Mouse (Mus musculus) lung, postnatal 14 days (tissue): ENCODE data around the gene Serinc5.
"Not testable (repeated sequence)": the region's sequence is repeated elsewhere in the genome, so short reads cannot be mapped to it uniquely, and the experiment has no call there.

ENCODE experiments used
- DNase-seq: peaks from one replicate; pipeline ENCODE4 v3.0.0; 2021

Serinc5 gene

GRCm38 (mm10) chr13:92668214-92668985 lies 57.5 kb downstream of the Serinc5 start:
- DNase-seq, result no peak

DNA sequence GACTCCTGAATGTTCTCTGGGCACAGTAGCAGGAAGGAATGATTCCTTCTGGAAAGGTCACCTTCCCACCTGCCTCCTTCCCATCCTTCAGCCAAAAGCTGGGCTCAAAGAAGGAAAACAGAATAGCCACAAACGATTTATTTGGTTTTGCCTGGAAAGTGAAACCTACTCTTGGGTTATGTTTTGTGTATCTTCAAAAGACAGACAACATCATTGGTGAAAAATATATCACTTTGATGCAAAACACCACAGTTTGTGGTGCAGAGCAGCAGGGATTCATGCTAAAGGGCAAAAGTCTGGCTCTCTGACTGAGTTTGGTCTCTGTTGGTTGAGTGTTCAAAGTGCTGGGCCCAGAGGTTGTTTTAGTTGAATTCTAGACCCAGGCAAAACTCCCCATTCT lies 60.8 kb downstream of the Serinc5 start:
- DNase-seq, result no peak

DNA sequence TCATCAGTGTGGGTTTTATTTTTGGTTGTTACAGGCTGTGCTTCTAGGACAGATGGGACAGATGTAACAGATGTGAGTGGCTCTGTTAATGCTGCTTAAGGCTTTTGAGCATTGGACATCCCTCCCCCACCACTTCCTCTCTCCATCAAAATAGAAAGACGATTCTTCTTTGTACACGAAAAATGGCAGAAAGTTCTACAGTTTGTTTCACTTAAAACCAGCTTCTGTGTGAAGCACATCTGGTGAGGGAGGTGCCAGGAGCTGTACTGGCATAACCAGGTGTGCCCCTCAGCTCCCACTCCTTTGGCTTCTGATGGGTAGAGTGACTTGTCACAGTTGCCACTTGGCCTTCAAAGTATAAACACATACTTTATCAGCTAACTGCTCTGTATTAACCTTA lies 63.8 kb downstream of the Serinc5 start:
- DNase-seq, result no peak

DNA sequence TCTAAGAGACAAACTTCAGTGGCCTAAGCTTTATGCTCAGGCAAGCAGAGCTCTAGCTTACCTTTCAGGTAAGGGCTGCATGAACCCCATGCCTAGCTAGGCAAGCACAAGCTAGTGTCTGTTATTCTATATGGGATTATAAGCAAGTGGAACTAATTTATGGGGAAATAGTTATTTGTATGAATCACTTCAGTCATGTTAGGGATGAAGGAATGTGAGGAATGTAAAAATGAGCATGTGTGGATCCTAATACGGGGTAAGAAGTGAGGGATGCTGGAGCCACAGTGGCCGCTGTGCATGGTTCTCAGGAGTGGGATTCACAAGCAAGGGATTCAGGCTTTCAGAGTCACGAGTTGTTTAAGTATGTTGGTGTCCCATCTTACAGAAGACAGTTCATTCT lies 64.4 kb downstream of the Serinc5 start:
- DNase-seq, result no peak

DNA sequence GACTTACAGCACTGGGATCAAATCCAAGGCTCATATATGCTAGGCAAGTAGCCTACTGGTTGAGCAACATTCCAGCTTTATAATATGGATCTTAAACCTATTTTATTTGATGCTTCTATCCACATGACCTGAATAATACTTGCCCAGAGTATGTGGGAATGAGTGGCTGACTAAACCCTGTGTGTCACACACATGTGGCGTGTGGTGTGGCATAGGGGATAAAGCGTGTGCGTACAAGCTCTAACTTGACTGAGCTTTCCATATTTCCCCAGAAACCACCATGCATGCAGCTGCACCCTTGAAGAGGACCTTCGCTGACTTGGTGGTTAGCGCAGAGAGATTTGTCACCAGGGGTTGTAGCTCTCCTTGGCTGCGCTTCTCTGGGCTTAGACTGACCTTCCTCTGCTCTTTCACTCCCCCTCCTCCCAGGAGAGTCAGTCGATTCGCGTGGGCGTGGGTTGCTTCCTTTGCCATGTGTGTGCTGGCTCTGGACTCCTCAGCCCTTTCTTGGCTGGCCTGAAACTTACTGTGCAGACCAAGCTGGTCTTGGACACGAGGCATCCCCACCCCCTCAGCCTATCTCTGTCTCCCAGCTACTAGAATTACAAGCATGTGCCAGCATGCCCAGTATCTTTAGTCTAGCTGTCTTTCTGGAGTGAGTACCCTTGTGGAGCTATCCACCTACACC lies 65.2 kb downstream of the Serinc5 start:
- DNase-seq, result no peak

DNA sequence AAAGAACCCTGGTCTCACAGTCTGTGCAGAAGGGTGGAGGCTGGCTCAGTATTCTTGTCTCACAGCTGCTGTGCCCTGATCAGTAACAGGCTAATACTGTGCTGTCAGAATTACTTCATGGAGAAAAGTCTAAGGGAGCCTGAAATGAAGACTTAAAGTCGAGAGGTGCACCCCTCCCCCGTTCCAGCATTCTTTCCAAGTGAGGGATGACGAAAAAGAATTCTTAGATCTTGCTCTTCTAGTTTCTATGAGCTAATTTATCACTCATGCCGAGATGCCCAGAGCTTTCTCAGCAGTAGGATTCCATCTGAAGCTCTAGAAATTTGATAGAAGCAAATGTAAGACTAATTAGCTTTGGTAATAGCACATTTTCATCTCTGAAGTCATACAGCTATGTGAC lies 66.8 kb downstream of the Serinc5 start:
- no peak for DNase-seq

GRCm38 (mm10) chr13:92679661-92680060 lies 68.8 kb downstream of the Serinc5 start:
- DNase-seq, result no peak

- no peak for DNase-seq
Measured at GRCm38 (mm10) chr13:92681541-92681940, 70.7 kb downstream of the Serinc5 start.

GRCm38 (mm10) chr13:92682833-92683232 lies 71.9 kb downstream of the Serinc5 start:
- no peak for DNase-seq

DNA sequence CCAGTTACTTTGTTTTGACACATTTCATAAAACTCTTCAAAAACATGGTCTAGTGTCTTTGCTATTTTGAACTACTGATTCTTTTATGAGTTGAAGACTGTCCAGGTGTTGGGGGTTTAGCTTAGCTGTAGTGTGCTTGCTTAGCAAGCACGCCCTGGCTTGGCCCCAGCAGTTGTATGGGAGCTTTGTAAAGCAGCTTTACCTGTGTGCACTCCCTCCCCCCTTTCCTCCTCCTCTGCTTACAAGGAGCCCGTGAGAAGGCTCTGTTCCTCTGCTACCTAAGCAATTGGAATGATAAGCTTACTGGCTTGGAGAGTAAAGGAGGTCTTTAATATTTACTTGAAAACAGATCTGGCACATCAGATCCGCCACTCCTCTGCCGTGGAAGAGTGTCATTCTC lies 72.6 kb downstream of the Serinc5 start:
- no peak for DNase-seq

DNA sequence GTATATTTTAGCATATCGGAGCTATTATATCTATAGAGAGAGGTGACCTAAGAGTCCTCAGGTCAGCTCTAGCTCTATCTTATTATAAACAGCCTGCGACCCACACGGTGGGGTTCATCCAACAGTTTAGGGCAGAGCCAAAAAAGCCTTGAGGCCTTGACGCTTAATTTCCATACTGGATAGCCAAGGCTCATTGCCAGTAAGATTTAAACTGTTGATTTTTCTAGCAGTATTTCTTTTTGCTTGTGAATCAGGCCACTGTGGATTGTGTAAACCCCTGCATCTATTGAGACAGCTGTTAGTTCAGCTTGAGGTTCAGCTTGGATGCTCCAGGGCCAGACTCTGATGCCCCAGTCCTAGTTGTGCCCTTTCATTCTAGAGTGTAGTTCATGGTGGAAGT lies 73.4 kb downstream of the Serinc5 start:
- DNase-seq, result no peak

DNA sequence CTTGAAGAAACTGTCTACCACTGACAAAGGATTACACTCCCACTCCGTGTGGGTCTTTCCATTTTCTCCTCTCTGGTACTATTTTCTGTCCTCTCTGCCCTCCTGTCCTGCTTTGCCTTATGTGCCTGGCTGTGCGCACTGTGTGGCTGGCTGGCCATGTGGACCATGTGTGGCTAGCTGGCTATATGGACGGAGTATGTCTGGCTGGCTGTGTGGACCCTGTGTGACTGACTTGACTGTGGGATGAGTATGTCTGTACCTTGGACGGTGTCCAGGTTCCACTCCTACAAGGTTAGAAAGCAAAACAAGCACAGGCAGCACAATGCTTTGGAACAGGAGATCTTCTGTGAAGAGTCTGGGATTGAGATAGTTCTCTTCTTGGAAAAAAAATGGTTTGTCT lies 74.4 kb downstream of the Serinc5 start:
- no peak for DNase-seq

- not testable (repeated sequence) for DNase-seq
Measured at GRCm38 (mm10) chr13:92687151-92687550, 76.3 kb downstream of the Serinc5 start.

DNA sequence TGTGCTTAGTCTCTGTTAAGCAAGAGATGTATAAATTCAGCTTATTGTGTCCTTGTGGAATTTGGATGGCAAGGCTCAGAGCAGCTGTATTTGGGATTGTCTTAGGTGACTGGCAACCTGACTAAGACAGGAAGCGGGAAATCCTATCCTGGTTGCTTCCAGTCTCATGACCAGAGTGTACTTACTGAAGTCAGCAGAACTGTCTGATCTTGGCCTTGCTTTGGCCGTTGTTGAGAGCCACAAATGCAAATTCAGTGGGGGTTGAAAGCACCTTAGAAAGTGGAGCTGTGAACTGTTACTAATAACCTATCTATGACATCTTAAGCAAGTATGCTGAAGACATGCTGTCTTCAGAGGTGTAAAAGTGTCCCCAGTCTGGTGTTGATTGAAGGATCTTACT lies 78.2 kb downstream of the Serinc5 start:
- DNase-seq, result no peak

- peak; percentile 22 for DNase-seq
Measured at GRCm38 (mm10) chr13:92693866-92694550, 83.1 kb downstream of the Serinc5 start.

DNA sequence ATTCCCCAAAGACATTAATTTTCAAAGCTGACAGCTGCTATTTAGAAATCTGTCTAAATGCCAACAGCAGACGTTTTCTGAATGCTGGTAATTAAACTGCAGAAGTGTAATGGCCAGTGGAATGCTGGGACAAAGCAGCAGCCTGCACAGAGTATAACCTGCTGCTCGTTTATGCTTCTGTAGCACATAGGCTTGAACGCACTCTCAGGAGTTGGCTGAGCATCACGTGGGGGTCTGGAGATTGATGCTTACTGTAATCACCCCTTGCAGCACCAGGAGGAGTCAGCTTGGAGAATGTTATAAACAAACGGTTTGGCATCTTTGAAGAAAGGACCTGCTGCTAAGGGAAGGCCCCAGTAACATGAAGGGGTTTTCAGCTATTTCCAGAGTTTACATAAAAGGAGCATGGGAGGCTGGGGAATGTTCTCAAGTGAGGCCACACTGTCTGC lies 85.6 kb downstream of the Serinc5 start:
- no peak for DNase-seq

DNA sequence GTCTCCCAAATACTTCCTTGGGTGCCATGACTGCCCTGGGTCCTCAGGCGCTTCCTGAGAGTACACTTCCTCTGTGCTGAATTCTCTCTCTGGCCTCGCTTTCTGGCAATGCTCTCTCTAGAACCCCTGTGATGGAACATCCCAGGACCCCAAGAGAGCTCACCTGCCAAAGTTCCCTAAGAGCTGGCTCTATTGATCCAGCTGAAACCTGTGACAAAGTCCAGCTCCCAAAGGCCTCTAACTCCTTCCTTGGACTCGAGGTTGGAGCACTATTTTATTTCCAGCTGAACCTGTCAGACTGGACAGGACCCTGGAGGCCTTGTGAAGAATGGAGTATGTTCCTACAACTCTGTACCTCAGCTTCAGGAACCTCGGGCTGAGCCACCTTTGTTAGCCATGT lies 86.2 kb downstream of the Serinc5 start:
- no peak for DNase-seq

DNA sequence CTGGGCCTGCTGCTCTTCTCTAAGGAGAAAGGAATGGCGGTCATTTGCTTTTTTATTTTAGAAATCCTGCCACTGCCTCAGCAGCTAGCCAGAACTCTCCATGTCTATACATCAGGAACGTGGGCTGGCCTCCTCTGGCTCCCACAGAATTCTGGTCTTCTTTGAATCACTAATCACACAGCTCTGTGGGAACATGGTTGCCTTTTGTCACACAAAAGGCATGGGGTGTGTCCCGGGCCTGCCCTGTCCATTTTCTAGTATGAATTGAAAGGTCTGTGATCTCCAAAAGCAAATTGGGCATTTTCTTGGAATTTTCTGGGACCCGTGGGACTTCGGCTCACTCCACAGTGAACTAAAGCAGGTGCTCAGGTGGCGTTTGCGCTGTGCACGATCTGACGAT lies 87.9 kb downstream of the Serinc5 start:
- DNase-seq, result no peak

DNA sequence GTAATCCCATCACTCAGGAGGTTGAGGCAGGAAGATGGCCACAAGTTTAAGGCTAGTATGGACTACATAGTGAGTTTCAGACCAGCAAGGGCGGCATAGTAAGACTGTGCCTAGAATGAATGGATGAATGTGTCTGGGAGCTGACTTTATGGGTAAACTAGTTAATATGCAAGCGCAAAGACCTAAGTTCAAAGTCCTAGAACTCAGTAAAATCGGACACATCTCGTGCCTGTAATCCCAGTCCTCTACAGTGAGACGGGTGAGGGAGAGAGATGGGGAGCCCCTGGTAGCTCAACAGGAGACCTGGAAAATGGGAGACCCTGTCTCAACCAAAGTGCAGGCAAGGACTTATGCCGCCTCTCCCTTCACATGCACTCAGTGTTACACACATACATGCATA lies 88.5 kb downstream of the Serinc5 start:
- DNase-seq, result no peak

DNA sequence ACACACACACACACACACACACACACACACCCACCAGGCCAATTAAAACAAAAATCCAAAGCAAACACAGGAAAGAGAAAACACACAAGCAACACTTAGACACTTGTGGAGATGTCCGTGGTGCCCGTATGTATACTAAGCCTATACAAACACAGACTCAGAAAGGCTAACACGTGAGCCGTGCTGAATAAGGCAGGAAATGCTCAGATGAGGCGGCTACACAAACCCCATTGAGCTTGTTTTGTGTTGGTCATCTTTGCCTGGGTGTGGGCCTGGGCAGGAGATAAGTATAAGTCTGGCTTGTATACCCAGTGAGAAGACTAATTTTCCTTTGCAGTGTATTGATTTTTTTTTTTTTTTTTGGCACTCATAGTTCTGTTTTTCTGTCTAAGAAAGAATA lies 91.1 kb downstream of the Serinc5 start:
- no peak for DNase-seq

DNA sequence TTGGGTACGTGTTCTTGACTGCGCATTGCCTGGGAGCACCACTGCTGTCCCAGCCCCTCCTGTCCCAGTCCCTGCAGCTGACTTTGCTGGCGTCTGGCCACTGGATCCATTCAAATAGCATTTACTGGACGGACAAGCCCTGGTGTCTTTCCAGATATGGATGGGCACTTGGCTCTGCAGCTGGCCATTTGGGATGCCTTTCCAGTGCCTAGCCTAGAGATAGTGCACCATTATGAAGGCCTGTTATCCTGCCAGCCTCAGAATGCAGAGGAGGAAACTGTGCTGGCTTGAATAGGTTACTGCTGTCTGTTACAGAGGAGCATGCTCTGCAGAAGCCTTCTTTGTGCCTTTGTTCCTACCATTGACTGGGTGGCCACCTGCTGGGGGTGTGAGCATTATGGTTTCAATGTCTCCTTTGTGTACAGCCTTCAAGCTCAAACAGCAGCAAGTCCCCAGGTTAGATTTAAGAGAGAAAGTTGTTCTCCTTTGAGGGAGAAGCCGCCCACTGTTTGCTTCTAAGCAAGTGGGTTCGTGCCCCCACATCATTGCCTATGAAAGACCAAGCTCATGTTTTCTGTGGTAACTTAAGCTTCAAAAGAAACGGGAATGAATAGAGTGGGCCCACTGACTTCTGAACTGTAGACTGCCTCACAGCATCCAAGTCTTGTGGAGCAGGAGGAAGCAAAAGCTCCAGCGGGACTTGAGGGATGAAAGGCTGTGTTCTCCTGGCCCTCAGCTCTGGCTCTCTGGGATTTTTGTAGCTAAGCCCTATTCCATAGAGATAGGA lies 92.5 kb downstream of the Serinc5 start:
- peak; percentile 28 for DNase-seq

- no peak for DNase-seq
Measured at GRCm38 (mm10) chr13:92704189-92704588, 93.3 kb downstream of the Serinc5 start.

DNA sequence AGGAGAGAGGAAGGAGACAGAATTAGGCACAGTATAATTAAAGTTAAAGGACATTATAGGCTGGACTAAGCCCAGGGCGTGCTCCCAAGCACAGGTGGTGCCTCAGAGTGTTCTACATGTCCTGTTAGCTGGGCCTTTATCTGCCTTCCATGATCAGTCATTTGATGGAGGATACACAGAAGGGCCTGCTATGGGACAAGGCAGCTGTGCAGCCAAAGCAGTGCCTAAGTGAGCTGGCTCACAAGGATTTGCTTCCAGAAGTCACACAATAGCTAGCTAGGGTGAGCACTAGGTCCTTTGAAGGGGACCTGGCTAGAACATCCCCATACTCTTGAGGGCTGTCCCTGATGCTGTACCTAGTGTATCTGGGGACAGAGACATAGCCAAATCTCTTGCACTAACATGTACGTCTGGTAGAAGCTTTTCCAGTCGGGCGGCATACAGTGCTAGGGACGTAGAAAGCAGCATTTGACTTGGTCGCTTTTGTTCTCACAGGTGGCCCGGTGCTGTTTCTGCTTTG lies 94.2 kb downstream of the Serinc5 start:
- DNase-seq, result no peak
